Mouse (Mus musculus) liver, embryonic 11.5 days (tissue): ENCODE measurements around the gene Dscam. TPM values are rescaled to one million over a fixed set of nuclear protein-coding genes. Genes with fewer than 3 reads are reported as not detected.
A peak's percentile ranks its signal among the peaks of the same experiment; 100 is the strongest.
"Not testable (repeated sequence)": the region's sequence is repeated elsewhere in the genome, so short reads cannot be mapped to it uniquely, and the experiment has no call there.

Source experiments
- ATAC-seq: fragments of 200-750 bp; cut with Nextera tagmentation; replicated peaks from 2 replicates; pipeline ENCODE4 v1.8.0; 2017; ENCODE audit warnings: moderate number of reproducible peaks, mild to moderate bottlenecking, moderate TSS enrichment, moderate library complexity; ENCODE audit not compliant: low FRiP score
- DNase-seq: peaks from one replicate; pipeline ENCODE4 v3.0.0-alpha.2; 2017; ENCODE audit warnings: low spot score
- H3K27ac ChIP-seq: fragments of 300-500 bp; sonication (generic); 2 replicates; pipeline ENCODE4 v1.5.1; 2014; ENCODE audit warnings: mild to moderate bottlenecking, low read depth, low read length, control low read depth
- H3K27me3 ChIP-seq: fragments of 300-500 bp; sonication (generic); replicated peaks from 2 replicates; pipeline ENCODE4 v1.6.1; 2014; ENCODE audit warnings: low read length, mixed read lengths; ENCODE audit not compliant: control insufficient read depth, insufficient read depth
- H3K36me3 ChIP-seq: fragments of 300-500 bp; sonication (generic); 2 replicates; pipeline ENCODE4 v1.6.1; 2014; ENCODE audit warnings: mild to moderate bottlenecking, low read length, moderate library complexity, mixed read lengths; ENCODE audit not compliant: control insufficient read depth, insufficient read depth
- H3K4me1 ChIP-seq: fragments of 300-500 bp; sonication (generic); replicated peaks from 2 replicates; pipeline ENCODE4 v1.6.1; 2014; ENCODE audit warnings: low read length, mixed read lengths; ENCODE audit not compliant: control insufficient read depth, insufficient read depth
- H3K4me2 ChIP-seq: fragments of 300-500 bp; sonication (generic); 2 replicates; pipeline ENCODE4 v1.6.1; 2014; ENCODE audit warnings: mild to moderate bottlenecking, control low read depth, moderate library complexity
- H3K4me3 ChIP-seq: fragments of 300-500 bp; sonication (generic); 2 replicates; pipeline ENCODE4 v1.5.1; 2014; ENCODE audit warnings: low read depth, low read length, control low read depth
- H3K9ac ChIP-seq: fragments of 300-500 bp; sonication (generic); 2 replicates; pipeline ENCODE4 v1.6.1; 2014; ENCODE audit warnings: low read depth, low read length, control low read depth
- H3K9me3 ChIP-seq: fragments of 300-500 bp; sonication (generic); 2 replicates; pipeline ENCODE4 v1.6.1; 2016; ENCODE audit warnings: low read length, inconsistent platforms, mixed read lengths; ENCODE audit not compliant: control insufficient read depth
- WGBS: fragments of 180-500 bp; shearing (Covaris S2); extraction: QIAGEN DNeasy Blood & Tissue Kit; methylation state at CpG from one replicate; pipeline ENCODE4 v1.1.7; 2014; 5-methylcytosine and 5-hydroxymethylcytosine counted together
- polyA plus RNA-seq: library from polyadenylated mRNA; unstranded; fragments of >200 nt; fragmentation: Nextera tagmentation; extraction: Ambion mirVana; gene quantifications from 2 replicates; pipeline ENCODE4 v1.2.1, GENCODE M21; 2014

Dscam gene
- polyA plus RNA-seq, 1 experiment from 2014 or later: 0.04 TPM

DNA sequence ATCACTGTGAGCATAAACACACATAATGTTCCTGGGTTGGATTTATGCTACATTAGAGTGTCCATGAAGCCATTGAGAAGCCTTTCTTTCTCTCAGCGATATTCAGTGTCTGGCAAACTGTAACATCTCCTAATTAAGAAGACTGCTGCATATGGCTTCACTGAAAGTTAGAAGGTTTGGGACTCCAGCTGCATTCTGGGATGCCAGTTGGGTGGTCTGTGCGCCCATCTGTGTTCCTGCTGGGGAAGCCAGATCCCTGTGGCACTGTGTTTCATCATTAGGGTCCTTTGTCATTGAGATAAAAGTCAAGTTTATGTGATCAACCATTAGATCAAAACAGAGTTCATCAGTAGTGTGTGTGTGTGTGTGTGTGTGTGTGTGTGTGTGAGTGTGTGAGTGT lies 284.7 kb downstream of the Dscam start:
- Histone ChIP-seq H3K4me3 (no peak overlapping the region), H3K27me3 (no peaks in the 10 kb centered on the region), H3K9ac (no peak overlapping the region), H3K36me3 (no peaks in the 10 kb centered on the region), H3K4me2 (no peak overlapping the region), H3K27ac (no peak overlapping the region), H3K4me1 (no peaks in the 10 kb centered on the region), H3K9me3 (no peaks in the 10 kb centered on the region)
- WGBS: 59% methylated on average over 2 of the region's 2 CpGs
- ATAC-seq (no peak), DNase-seq (no peak)

DNA sequence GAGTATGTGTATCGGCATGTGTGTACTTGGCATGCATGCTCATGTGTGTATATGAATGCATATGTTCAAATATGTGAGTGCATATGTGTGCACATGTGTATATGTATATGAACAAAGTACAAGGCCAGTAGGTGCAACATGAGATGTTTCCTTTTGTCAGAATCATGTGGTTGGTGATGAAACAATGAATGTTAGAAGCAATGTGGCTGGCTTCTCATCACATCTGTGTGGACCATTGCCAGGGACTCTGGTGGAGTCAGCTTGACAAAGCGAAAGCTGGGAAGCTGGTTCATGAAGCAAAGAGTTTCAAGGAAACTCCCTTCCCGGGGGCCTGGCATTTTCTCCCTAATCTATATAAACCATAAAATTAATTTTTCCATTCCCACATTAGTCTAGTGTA lies 286.0 kb downstream of the Dscam start:
- not testable (repeated sequence) for H3K4me3 ChIP-seq, H3K4me2 ChIP-seq, H3K27ac ChIP-seq, DNase-seq, H3K36me3 ChIP-seq, ATAC-seq, H3K4me1 ChIP-seq, H3K27me3 ChIP-seq, H3K9me3 ChIP-seq, H3K9ac ChIP-seq
- 83% methylated on average over 2 of the region's 3 CpGs for WGBS

DNA sequence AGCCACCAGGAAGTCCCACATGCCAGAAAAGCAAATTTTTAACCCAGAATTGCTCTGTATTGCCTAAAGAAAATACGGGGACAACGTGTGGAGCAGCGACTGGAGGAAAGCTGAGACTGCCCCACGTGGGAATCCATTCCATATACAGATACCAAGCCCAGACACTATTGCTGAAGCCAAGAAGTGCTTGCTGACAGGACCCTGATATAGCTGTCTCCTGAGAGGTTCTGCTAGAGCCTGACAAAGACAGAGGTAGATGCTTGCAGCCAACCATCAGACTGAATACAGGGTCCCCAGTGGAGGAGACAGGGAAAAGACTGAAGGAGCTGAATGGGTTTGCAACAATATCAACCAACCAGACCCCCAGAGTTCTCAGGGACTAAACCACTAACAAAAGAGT lies 293.3 kb downstream of the Dscam start:
- ATAC-seq (no peak), DNase-seq (no peak)
- Histone ChIP-seq H3K36me3 (no peaks in the 10 kb centered on the region), H3K4me1 (no peaks in the 10 kb centered on the region), H3K9me3 (no peaks in the 10 kb centered on the region), H3K4me2 (no peak overlapping the region), H3K27me3 (no peaks in the 10 kb centered on the region), H3K9ac (no peak overlapping the region), H3K27ac (no peak overlapping the region), H3K4me3 (no peak overlapping the region)
- WGBS: 59% methylated on average over 4 of the region's 4 CpGs

DNA sequence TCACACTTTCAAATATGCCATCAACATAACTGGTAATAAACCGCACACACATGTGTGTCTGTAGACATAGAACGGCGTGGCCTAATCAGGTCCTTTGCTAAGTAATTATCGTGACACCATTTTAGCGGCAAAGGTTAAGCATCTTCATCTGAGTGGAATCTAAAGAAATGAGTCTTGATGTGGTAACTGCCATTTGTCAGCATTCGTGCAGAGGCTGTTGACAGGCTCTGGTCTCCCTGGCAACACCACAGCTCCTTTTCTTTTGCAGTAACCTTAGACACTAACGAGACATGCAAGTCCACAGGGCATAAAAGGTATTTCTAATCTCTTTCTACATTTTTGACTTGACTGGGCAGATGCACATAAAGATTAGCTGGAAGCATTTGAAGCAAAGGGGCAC lies 297.8 kb downstream of the Dscam start:
- Histone ChIP-seq H3K4me3 (no peak overlapping the region), H3K4me1 (no peaks in the 10 kb centered on the region), H3K27ac (no peak overlapping the region), H3K4me2 (no peak overlapping the region), H3K27me3 (no peaks in the 10 kb centered on the region), H3K36me3 (no peaks in the 10 kb centered on the region), H3K9me3 (no peaks in the 10 kb centered on the region), H3K9ac (no peak overlapping the region)
- ATAC-seq: no peak
- 68% methylated on average over 7 of the region's 7 CpGs for WGBS
- DNase-seq: no peak

DNA sequence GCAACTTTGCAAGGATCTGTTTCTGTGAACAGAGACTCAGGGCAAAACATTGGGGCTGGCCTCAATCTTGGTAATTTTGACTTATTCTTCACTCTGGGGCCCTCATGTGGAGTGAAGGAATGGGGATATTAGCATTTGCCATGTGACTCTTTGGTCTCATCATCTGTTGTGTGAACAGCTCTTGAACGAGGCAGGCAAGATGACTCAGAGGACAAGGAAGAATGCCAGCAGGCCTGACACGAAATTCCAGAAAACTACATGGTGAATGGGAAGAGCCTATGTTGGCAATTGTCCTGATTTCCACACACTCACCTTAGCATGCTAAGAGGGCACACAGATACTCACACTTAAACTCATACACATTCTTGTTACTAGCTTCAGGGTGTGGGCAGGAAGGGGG lies 313.0 kb downstream of the Dscam start:
- 40% methylated on average over 2 of the region's 2 CpGs for WGBS
- no peak for ATAC-seq
- H3K27ac ChIP-seq: no peak overlapping the region
- H3K27me3 ChIP-seq: no peaks in the 10 kb centered on the region
- H3K4me2 ChIP-seq: no peak overlapping the region
- no peaks in the 10 kb centered on the region for H3K9me3 ChIP-seq
- no peak overlapping the region for H3K4me3 ChIP-seq
- DNase-seq: no peak
- H3K36me3 ChIP-seq: no peaks in the 10 kb centered on the region
- no peaks in the 10 kb centered on the region for H3K4me1 ChIP-seq
- no peak overlapping the region for H3K9ac ChIP-seq

DNA sequence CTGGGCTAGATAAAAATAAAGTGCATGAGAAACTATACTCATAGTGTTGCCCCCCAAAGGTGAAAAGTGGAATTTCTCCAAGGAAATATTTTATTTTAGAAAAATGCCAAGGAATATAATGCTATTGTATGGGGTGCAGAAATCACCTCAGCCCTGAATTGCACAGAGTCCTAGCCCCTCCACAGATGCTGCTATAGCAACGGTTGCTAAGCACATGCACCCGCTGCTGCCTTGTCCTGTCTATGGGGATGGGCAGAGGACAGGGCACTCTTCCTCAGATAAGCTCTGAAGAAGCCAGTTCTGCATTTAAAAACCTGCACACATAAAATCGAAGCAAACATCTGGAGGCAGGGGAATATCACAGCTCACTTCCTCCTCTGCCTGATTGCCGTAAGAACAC lies 315.5 kb downstream of the Dscam start:
- Histone ChIP-seq H3K36me3 (no peaks in the 10 kb centered on the region), H3K27ac (no peak overlapping the region), H3K9ac (no peak overlapping the region), H3K9me3 (no peaks in the 10 kb centered on the region), H3K27me3 (no peaks in the 10 kb centered on the region), H3K4me2 (no peak overlapping the region), H3K4me3 (no peak overlapping the region), H3K4me1 (no peaks in the 10 kb centered on the region)
- WGBS: 61% methylated on average over 4 of the region's 4 CpGs
- ATAC-seq: no peak
- no peak for DNase-seq

DNA sequence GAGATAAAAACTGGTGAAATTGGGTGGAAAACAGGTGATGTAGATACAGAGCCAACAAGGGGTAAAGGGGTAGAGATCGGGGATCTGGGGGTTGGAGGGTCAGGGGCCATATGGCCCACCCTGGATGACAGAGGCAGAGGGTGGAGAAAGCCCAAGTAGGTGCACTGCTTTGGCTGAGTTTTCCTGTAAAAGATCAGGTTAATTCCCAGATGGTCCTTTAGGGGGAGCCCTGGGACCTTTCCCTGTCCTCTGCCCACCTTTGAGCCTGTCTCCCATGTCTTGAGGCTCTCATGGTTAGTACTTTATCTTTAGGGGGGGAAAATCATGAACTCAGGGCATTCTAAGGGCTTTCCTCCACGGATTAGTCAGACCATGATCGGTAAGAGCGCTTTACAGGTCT lies 318.2 kb downstream of the Dscam start:
- DNase-seq (no peak), ATAC-seq (peak; percentile 15; the same call in 1 of the 2 replicates)
- 19% methylated on average over 4 of the region's 4 CpGs for WGBS

DNA sequence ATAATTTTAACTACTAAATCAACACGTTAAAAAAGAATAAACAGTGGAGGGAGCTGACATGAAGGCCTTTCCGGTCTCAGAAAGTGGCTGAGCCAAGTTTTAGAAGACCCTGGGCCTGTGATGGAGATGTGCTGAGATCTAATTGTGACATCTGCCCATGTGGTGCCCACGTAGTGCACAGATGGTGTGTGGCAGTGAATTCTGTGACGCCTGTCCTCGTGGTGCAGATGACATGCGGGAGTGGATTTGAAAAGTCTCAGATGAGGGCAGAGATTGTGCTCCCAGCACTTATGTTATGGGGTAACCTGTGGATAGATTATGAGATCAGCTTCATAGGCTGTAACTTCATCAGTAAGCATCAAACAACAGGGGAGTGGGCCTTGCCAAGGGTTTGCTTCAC lies 321.6 kb downstream of the Dscam start:
- Histone ChIP-seq H3K27ac (no peak overlapping the region), H3K9ac (no peak overlapping the region), H3K4me2 (no peak overlapping the region), H3K4me3 (no peak overlapping the region), H3K9me3 (no peaks in the 10 kb centered on the region), H3K4me1 (no peaks in the 10 kb centered on the region), H3K27me3 (no peaks in the 10 kb centered on the region), H3K36me3 (no peaks in the 10 kb centered on the region)
- ATAC-seq (no peak), DNase-seq (no peak)
- WGBS: 81% methylated on average over 6 of the region's 6 CpGs

More for the DNA sequence above, 318.2 kb downstream of the Dscam start:
- H3K4me2 ChIP-seq: no peak overlapping the region
- no peaks in the 10 kb centered on the region for H3K9me3 ChIP-seq
- no peak overlapping the region for H3K27ac ChIP-seq
- H3K9ac ChIP-seq: no peak overlapping the region
- no peaks in the 10 kb centered on the region for H3K36me3 ChIP-seq
- H3K4me1 ChIP-seq: no peaks in the 10 kb centered on the region
- no peaks in the 10 kb centered on the region for H3K27me3 ChIP-seq
- H3K4me3 ChIP-seq: no peak overlapping the region

DNA sequence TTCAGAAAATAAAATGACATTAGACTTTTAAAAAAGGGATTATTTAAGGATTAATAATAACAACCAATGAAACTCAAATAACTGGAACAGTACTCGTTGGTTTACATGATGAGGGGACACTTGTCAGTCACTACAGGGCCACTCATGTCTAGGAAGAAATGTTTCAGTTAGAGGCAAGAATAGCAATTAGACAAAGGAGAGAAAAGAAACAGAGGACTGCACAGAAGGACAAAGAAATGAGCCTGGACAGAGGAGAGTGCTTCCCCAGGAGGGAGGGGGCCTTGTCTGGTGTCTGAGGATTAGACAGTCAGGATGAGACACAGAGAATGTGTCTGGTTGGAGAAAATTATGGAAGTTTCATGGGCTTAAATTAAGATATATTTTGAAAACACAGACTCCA lies 324.0 kb downstream of the Dscam start:
- Histone ChIP-seq H3K27ac (no peak overlapping the region), H3K9ac (no peak overlapping the region), H3K4me1 (no peaks in the 10 kb centered on the region), H3K36me3 (no peaks in the 10 kb centered on the region), H3K4me2 (no peak overlapping the region), H3K4me3 (no peak overlapping the region), H3K27me3 (no peaks in the 10 kb centered on the region), H3K9me3 (no peaks in the 10 kb centered on the region)
- WGBS: 68% methylated on average over 1 of the region's 1 CpGs
- ATAC-seq (no peak), DNase-seq (no peak)
